ENCODE assay signal across 12 mouse cellular contexts in genomic region chr14:16508760-16509159, GRCm38 (mm10).
"Had no signal": no experiment of that assay in that cellular context is flagged by ENCODE, and none has a peak within 500 bp of the region (broad histone marks: within the 10 kb centered on the region; RNA-seq: fewer than 3 reads in every experiment).

No protein-coding gene starts in this region.

- H3K4me1 ChIP-seq: midbrain, embryonic 12.5 days; stomach, embryonic 15.5 days had no signal

- H3K27me3 ChIP-seq: limb, embryonic 12.5 days; midbrain, embryonic 12.5 days; stomach, embryonic 15.5 days had no signal

- H3K36me3 ChIP-seq: midbrain, embryonic 12.5 days had no signal

- H3K27ac ChIP-seq: kidney, postnatal 0 days; limb, embryonic 12.5 days; liver, embryonic 14.5 days; midbrain, embryonic 12.5 days; stomach, embryonic 15.5 days had no signal

- H3K9me3 ChIP-seq: limb, embryonic 12.5 days; midbrain, embryonic 12.5 days; stomach, embryonic 15.5 days had no signal

- DNase-seq: kidney, adult 9 months; kidney, postnatal 36 days; liver; lung, embryonic 14.5 days; right cerebral cortex, postnatal 14 days; thymus, postnatal 36 days had no signal

- H3K4me2 ChIP-seq: limb, embryonic 12.5 days; lung, embryonic 14.5 days; midbrain, embryonic 12.5 days; stomach, embryonic 15.5 days had no signal

- ATAC-seq: midbrain, embryonic 16.5 days had no signal

- H3K9ac ChIP-seq: limb, embryonic 12.5 days; liver, embryonic 14.5 days; lung, embryonic 14.5 days; midbrain, embryonic 12.5 days; stomach, embryonic 15.5 days had no signal

- H3K4me3 ChIP-seq: limb, embryonic 12.5 days; midbrain, embryonic 12.5 days; stomach, embryonic 15.5 days had no signal
